Mouse (Mus musculus) heart, adult 11 months (tissue): ENCODE data around the gene Apol7b.

Source experiments
- DNase-seq: peaks from one replicate; pipeline ENCODE4 v3.0.0; 2022

Gene Apol7b

GRCm38 (mm10) chr15:77382880-77383279 is 64.4 kb downstream of the Apol7b start:
- no peak for DNase-seq

DNA sequence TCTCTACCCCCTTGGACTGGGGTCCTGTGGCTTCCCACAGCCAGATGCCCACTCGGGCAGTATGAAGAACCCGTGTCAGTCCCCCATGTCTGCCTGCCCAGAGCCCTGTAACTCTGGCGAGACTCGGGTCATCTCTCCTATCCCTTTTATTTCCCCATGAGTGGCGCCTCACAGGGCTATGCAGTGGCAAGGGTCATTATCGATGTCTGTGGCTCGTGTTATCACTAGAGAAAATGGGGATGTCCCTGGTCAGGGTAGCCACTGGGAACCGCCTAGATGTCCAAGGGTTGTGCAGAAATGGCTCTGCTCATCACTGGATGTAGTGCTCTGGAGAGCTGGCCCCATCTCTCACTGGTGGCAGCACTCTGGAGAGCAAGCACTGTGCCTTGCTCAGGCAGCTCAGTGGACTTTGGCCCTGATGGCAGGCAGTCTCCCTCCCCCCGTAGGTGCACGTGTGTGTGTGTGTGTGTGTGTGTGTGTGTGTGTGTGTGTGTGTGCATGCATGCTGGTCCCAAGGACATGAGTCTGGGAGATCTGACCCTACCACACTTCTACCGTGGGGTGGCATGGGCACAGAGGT is 64.9 kb downstream of the Apol7b start:
- no peak for DNase-seq

- DNase-seq: no peak
Observed at GRCm38 (mm10) chr15:77381481-77381880, 65.8 kb downstream of the Apol7b start.

GRCm38 (mm10) chr15:77379921-77380320 is 67.4 kb downstream of the Apol7b start:
- DNase-seq: no peak

GRCm38 (mm10) chr15:77377419-77377818 is 69.9 kb downstream of the Apol7b start:
- no peak for DNase-seq

- no peak for DNase-seq
Observed at GRCm38 (mm10) chr15:77376920-77377319, 70.4 kb downstream of the Apol7b start.
